Mouse (Mus musculus): ENCODE measurements around the gene Gm20662. TPM values are rescaled to one million over a fixed set of nuclear protein-coding genes. Genes with fewer than 3 reads are reported as not detected.

Gene Gm20662
- polyA plus RNA-seq, 1 experiment from 2014 or later = 0.90 TPM

DNA sequence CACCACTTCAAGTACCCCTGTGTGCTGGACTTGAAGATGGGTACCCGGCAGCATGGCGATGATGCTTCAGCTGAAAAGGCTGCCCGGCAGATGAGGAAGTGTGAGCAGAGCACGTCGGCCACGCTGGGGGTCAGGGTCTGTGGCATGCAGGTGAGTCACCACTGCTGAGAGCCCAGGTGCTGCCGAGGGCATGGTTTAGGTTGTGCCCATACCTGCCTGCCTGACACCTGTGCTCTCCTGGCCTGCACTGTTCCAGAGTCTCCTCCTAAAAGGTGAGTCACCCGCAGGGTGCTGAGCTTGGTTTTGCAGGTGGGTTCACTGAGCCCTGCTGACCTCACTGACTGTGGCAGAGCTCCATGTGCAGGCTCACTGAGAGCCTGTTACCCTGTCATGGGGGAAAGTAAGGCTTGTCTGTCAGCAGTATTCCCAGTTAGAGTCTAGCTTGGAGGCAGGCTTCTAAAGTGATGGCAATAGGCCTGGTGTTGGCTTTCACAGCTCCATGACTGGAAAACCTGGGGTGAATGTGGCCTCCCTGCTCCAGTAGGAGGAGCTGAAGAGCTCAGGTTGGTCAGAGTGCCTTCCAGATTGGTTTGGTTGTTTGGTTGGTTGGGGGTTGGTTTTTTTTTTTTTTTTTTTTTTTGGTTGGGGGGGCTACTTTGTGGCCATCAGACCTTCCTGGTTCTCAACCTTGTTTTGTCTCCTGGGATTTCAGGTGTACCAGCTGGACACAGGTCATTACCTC, 48.8 kb downstream of the Gm20662 start:
- no peak overlapping the region for H3K27ac ChIP-seq (ENCODE audit: low read depth, low read length)
- peaks cover 37% of the 10 kb centered on the region for H3K36me3 ChIP-seq (ENCODE audit: control insufficient read depth, insufficient read depth, low read length)
- H3K4me2 ChIP-seq = no peak overlapping the region
- no peak for ATAC-seq (replicated peaks; ENCODE audit: insufficient number of reproducible peaks, low FRiP score, low TSS enrichment)
- H3K9ac ChIP-seq (ENCODE audit: low read depth, low read length) = no peak overlapping the region
- H3K27me3 ChIP-seq (ENCODE audit: control insufficient read depth, insufficient read depth, low read length) = no peaks in the 10 kb centered on the region
- WGBS (ENCODE audit: insufficient replicate concordance) = 95% methylated on average over 8 of the region's 8 CpGs
- peaks cover 22% of the 10 kb centered on the region for H3K4me1 ChIP-seq (ENCODE audit: control insufficient read depth, insufficient read depth, low read length)
- H3K4me3 ChIP-seq (ENCODE audit: low read depth, low read length) = no peak overlapping the region
- no peaks in the 10 kb centered on the region for H3K9me3 ChIP-seq (replicated peaks; ENCODE audit: control insufficient read depth, low read length)

DNA sequence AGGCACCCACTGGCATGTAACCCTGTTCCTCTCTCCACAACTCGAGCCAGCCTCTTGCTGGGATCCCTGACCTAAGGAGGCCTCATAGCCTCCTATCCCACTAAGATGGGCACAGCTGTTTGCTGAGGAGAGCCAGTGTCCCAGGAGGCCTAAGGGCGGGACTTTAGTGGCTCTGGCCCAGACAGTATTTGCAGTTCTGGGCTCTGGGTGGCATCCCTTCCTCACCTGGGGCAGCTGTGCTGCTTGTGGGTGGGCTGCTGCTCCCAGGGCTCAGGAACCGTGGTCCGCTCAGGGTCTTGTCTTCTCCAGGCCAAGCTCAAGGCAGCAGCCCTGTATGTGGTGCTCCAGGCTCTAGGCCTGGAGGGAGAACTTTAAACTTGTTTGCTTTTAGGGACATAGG, 50.4 kb downstream of the Gm20662 start:
- Histone ChIP-seq H3K27ac (ENCODE audit: low read depth, low read length) (no peak overlapping the region), H3K9ac (ENCODE audit: low read depth, low read length) (peak overlapping the region; percentile 23; the same call in 1 of the 2 replicates), H3K36me3 (ENCODE audit: control insufficient read depth, insufficient read depth, low read length) (peaks cover 31% of the 10 kb centered on the region), H3K27me3 (ENCODE audit: control insufficient read depth, insufficient read depth, low read length) (no peaks in the 10 kb centered on the region), H3K4me2 (no peak overlapping the region), H3K9me3 (replicated peaks; ENCODE audit: control insufficient read depth, low read length) (no peaks in the 10 kb centered on the region), H3K4me3 (ENCODE audit: low read depth, low read length) (no peak overlapping the region), H3K4me1 (ENCODE audit: control insufficient read depth, insufficient read depth, low read length) (peaks cover 22% of the 10 kb centered on the region)
- no peak for ATAC-seq (replicated peaks; ENCODE audit: insufficient number of reproducible peaks, low FRiP score, low TSS enrichment)
- WGBS (ENCODE audit: insufficient replicate concordance) = 89% methylated on average over 4 of the region's 4 CpGs

DNA sequence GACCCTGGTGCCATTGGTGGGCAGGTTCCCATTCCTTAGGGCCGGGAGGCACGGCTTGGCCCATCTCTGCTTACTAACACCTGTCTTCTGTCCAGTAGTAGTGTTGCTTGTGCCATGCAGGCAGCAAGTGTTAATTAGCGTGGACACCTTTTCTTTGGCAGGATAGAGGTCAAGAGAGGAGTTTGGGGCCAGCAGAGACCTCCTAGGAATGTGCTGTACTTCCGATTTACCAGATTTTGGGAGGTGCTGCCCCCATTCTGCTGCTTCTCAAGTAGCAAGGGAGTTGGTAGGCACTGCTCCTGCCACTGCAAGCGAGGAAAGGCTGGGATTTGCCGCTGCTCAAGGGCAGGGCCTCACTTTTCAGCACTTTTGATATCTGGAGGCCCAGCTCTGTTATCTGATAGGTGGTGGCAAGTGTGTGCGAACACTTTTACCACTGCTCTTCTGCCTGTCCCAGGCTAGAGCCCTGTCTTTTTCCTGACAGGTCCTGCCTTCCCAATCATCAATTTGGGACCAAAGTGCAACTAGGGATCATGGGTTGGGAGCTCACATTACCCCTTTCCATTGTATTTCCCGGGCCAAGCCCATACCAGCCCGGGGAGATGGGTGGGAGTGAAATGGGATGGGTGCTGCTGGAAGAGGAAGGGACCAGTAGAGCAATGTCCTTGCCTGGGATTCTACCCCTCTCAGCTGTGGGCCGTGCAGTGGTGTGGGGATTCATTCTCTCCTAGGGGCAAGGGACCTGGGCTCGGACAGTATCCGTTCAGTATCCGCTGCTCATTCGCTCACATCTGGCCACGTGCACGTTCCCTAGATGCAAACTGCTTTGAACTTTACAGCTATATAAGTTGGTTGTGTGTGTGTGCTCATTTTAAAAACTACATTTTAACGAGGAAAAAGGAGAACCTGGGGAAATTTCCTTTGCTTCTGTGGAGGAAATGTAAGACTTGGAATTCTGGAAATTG, 51.7 kb downstream of the Gm20662 start:
- peaks cover 25% of the 10 kb centered on the region for H3K4me1 ChIP-seq (ENCODE audit: control insufficient read depth, insufficient read depth, low read length)
- H3K27ac ChIP-seq (ENCODE audit: low read depth, low read length) = peak overlapping the region; percentile 60
- H3K9me3 ChIP-seq (replicated peaks; ENCODE audit: control insufficient read depth, low read length) = no peaks in the 10 kb centered on the region
- H3K4me2 ChIP-seq = peak overlapping the region; percentile 73
- H3K27me3 ChIP-seq (ENCODE audit: control insufficient read depth, insufficient read depth, low read length) = no peaks in the 10 kb centered on the region
- H3K4me3 ChIP-seq (ENCODE audit: low read depth, low read length) = peak overlapping the region; percentile 76
- peaks cover 26% of the 10 kb centered on the region for H3K36me3 ChIP-seq (ENCODE audit: control insufficient read depth, insufficient read depth, low read length)
- no peak for ATAC-seq (replicated peaks; ENCODE audit: insufficient number of reproducible peaks, low FRiP score, low TSS enrichment)
- WGBS (ENCODE audit: insufficient replicate concordance) = 36% methylated on average over 17 of the region's 17 CpGs
- peak overlapping the region; percentile 59; the same call in 1 of the 2 replicates for H3K9ac ChIP-seq (ENCODE audit: low read depth, low read length)

DNA sequence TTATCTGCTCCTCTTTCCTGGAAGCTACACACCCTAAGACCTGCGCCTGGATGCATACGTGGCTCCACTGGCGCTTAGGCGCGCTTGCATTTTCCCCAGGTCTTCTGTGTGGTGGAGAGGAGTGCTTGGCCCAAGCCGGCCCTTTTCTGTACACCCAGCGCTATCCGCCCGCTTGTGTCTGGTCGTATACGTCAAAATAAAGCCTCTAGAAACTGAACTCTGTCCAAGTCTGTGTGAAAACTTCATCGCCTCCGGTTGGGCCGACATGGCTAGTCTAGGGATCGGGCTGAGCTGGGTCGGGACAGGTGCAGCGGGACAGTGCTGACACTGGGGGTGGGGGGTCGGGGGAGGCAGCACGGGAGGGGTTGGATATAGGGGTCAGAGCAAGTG, 52.4 kb downstream of the Gm20662 start:
- Histone ChIP-seq H3K4me3 (ENCODE audit: low read depth, low read length) (peak overlapping the region; percentile 76), H3K27ac (ENCODE audit: low read depth, low read length) (peak overlapping the region; percentile 60), H3K36me3 (ENCODE audit: control insufficient read depth, insufficient read depth, low read length) (peaks cover 26% of the 10 kb centered on the region), H3K27me3 (ENCODE audit: control insufficient read depth, insufficient read depth, low read length) (no peaks in the 10 kb centered on the region), H3K9ac (ENCODE audit: low read depth, low read length) (peak overlapping the region; percentile 59; the same call in 1 of the 2 replicates), H3K4me2 (peak overlapping the region; percentile 73), H3K9me3 (replicated peaks; ENCODE audit: control insufficient read depth, low read length) (no peaks in the 10 kb centered on the region), H3K4me1 (ENCODE audit: control insufficient read depth, insufficient read depth, low read length) (peaks cover 32% of the 10 kb centered on the region)
- under 1% methylated on average over 19 of the region's 19 CpGs for WGBS (ENCODE audit: insufficient replicate concordance)
- peak; percentile 8 for ATAC-seq (replicated peaks; ENCODE audit: insufficient number of reproducible peaks, low FRiP score, low TSS enrichment)

DNA sequence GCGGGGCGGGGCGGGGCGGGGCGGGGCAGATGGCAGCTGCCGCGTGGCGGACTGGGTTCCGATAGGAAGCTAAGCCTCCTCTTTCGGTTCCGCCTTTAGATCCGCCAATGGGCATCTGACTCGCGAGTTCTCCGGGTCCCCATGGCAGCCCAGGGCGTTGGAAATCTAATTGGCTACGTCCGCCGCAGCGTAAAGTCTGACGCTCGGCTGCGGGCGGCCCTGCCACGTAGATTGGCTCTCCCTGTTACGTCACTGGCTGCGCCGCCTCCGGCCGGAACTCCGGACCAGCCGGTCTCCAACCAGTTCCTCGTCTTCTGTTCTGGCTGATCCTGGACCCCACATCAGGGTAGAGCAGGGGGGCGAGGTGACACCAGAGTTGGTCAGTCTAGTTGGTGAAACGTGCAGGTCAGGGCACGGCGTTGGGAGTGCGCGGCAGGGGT, 52.9 kb downstream of the Gm20662 start, which contains the start of gene Gmppb:
Gene Gmppb (plus strand): TSS at position 227 of the 440 bp plus-strand sequence.
- H3K4me2 ChIP-seq = peak within 1 kb of the TSS; percentile 73
- no peaks in the 10 kb centered on the region for H3K27me3 ChIP-seq (ENCODE audit: control insufficient read depth, insufficient read depth, low read length)
- H3K4me3 ChIP-seq (ENCODE audit: low read depth, low read length) = peak within 1 kb of the TSS; percentile 76
- H3K9me3 ChIP-seq (replicated peaks; ENCODE audit: control insufficient read depth, low read length) = no peaks in the 10 kb centered on the region
- peaks cover 34% of the 10 kb centered on the region for H3K4me1 ChIP-seq (ENCODE audit: control insufficient read depth, insufficient read depth, low read length)
- H3K27ac ChIP-seq (ENCODE audit: low read depth, low read length) = peak within 1 kb of the TSS; percentile 60
- under 1% methylated on average over 39 of the region's 39 CpGs for WGBS (ENCODE audit: insufficient replicate concordance)
- peaks cover 28% of the 10 kb centered on the region for H3K36me3 ChIP-seq (ENCODE audit: control insufficient read depth, insufficient read depth, low read length)
- H3K9ac ChIP-seq (ENCODE audit: low read depth, low read length) = peak within 1 kb of the TSS; percentile 79
- ATAC-seq (replicated peaks; ENCODE audit: insufficient number of reproducible peaks, low FRiP score, low TSS enrichment) = peak; percentile 90

DNA sequence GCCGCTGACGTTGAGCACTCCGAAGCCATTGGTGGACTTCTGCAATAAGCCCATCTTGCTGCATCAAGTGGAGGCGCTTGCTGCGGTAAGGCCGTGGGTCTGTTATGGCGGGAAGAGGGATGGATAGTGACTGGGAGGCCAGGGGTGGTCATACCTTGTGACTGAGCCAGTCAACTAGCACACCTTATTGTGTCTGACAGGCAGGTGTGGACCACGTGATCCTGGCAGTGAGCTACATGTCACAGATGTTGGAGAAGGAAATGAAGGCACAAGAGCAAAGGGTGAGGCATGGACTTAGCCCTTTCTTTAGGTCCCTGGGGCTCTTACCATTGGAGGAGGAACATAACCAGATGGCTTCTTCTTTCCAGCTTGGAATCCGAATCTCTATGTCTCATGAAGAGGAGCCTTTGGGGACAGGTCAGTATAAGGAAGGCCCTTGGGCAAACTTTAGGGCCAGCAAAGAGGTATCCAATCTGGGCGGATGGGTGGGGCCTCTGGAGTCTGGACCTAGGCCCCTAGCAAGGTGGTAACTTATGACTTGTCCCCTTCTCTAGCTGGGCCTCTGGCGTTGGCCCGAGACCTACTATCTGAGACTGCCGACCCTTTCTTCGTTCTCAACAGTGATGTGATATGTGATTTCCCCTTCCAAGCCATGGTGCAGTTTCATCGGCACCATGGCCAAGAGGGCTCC, 53.6 kb downstream of the Gm20662 start:
- Histone ChIP-seq H3K4me3 (ENCODE audit: low read depth, low read length) (peak overlapping the region; percentile 76), H3K36me3 (ENCODE audit: control insufficient read depth, insufficient read depth, low read length) (peaks cover 33% of the 10 kb centered on the region), H3K9me3 (replicated peaks; ENCODE audit: control insufficient read depth, low read length) (no peaks in the 10 kb centered on the region), H3K27me3 (ENCODE audit: control insufficient read depth, insufficient read depth, low read length) (no peaks in the 10 kb centered on the region), H3K27ac (ENCODE audit: low read depth, low read length) (0 out of 2 replicates have a peak overlapping the region, but pooled peaks have one; percentile 23), H3K4me2 (peak overlapping the region; percentile 73), H3K4me1 (ENCODE audit: control insufficient read depth, insufficient read depth, low read length) (peaks cover 34% of the 10 kb centered on the region), H3K9ac (ENCODE audit: low read depth, low read length) (peak overlapping the region; percentile 79)
- WGBS (ENCODE audit: insufficient replicate concordance) = 35% methylated on average over 15 of the region's 15 CpGs
- ATAC-seq (replicated peaks; ENCODE audit: insufficient number of reproducible peaks, low FRiP score, low TSS enrichment) = no peak

DNA sequence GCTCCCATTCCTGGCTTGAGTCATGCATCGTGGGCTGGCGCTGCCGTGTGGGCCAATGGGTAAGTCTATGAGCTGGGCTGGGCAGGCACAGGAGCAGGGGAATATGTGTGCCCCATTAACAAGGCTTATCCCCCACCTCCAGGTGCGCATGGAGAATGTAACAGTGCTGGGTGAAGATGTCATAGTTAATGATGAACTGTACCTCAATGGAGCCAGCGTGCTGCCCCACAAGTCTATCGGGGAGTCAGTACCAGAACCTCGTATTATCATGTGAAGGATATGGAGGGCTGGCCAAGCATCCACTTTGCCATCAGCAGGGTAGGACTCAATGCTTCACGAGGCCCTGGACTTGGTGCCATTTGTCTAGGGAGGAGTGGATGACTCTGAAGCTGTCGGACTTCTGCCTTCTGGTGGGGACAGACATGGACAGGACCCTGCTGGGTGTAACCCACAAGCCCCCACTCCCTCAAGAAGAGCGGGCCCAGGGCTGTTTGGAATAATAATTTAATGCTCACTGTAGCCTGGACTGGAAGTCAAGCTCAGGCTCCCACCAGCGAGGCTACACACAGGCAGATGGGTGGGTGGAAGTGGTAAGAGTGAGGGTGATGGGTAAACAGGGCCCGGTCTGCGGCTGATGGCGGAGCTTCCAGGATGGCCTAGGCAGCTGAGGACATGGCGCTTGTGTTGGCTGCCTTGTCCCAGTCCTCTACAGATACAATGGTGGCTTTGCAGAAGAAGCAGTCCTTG, 55.2 kb downstream of the Gm20662 start:
- Histone ChIP-seq H3K9ac (ENCODE audit: low read depth, low read length) (no peak overlapping the region), H3K9me3 (replicated peaks; ENCODE audit: control insufficient read depth, low read length) (no peaks in the 10 kb centered on the region), H3K27me3 (ENCODE audit: control insufficient read depth, insufficient read depth, low read length) (no peaks in the 10 kb centered on the region), H3K4me2 (no peak overlapping the region), H3K4me1 (ENCODE audit: control insufficient read depth, insufficient read depth, low read length) (peaks cover 34% of the 10 kb centered on the region), H3K4me3 (ENCODE audit: low read depth, low read length) (no peak overlapping the region), H3K27ac (ENCODE audit: low read depth, low read length) (no peak overlapping the region), H3K36me3 (ENCODE audit: control insufficient read depth, insufficient read depth, low read length) (peaks cover 26% of the 10 kb centered on the region)
- no peak for ATAC-seq (replicated peaks; ENCODE audit: insufficient number of reproducible peaks, low FRiP score, low TSS enrichment)
- WGBS (ENCODE audit: insufficient replicate concordance) = 94% methylated on average over 15 of the region's 15 CpGs

DNA sequence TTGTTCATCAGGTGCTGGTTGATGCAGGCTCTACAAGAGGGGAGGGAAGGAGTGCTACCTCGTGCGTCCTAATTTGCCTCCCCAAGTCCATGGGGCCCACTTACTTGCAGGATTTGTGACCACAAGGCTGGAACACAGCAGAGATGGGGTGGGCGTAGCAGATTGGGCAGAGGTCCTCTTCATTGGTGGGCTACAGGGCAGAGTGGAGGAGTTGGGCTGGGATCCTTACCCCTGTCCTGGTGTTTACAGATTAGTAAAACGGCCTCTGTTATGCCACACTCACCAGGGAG, 55.7 kb downstream of the Gm20662 start:
- no peak overlapping the region for H3K4me2 ChIP-seq
- H3K9ac ChIP-seq (ENCODE audit: low read depth, low read length) = no peak overlapping the region
- no peaks in the 10 kb centered on the region for H3K27me3 ChIP-seq (ENCODE audit: control insufficient read depth, insufficient read depth, low read length)
- no peak for ATAC-seq (replicated peaks; ENCODE audit: insufficient number of reproducible peaks, low FRiP score, low TSS enrichment)
- 85% methylated on average over 4 of the region's 4 CpGs for WGBS (ENCODE audit: insufficient replicate concordance)
- no peak overlapping the region for H3K4me3 ChIP-seq (ENCODE audit: low read depth, low read length)
- peaks cover 23% of the 10 kb centered on the region for H3K36me3 ChIP-seq (ENCODE audit: control insufficient read depth, insufficient read depth, low read length)
- H3K4me1 ChIP-seq (ENCODE audit: control insufficient read depth, insufficient read depth, low read length) = peaks cover 30% of the 10 kb centered on the region
- H3K27ac ChIP-seq (ENCODE audit: low read depth, low read length) = no peak overlapping the region
- H3K9me3 ChIP-seq (replicated peaks; ENCODE audit: control insufficient read depth, low read length) = no peaks in the 10 kb centered on the region
